Mouse (Mus musculus) megakaryocyte, embryonic 14.5 days (primary cell): ENCODE measurements around the gene Ucma. TPM values are rescaled to one million over a fixed set of nuclear protein-coding genes. Genes with fewer than 3 reads are reported as not detected.

Source experiments
- H3K27me3 ChIP-seq: replicated peaks from 2 replicates; pipeline ENCODE3; 2012; ENCODE audit warnings: inconsistent platforms
- H3K36me3 ChIP-seq: replicated peaks from 2 replicates; pipeline ENCODE3; 2012; ENCODE audit warnings: low read length, inconsistent platforms, mixed read lengths
- H3K4me1 ChIP-seq: 2 replicates; pipeline ENCODE4 v1.6.1; 2012; ENCODE audit warnings: inconsistent platforms
- H3K4me3 ChIP-seq: replicated peaks from 2 replicates; pipeline ENCODE3; 2012; ENCODE audit warnings: moderate library complexity, mild to moderate bottlenecking, inconsistent platforms
- H3K9me3 ChIP-seq: 2 replicates; pipeline ENCODE4 v1.6.1; 2012; ENCODE audit warnings: inconsistent platforms
- FLI1 ChIP-seq: IDR thresholded peaks from 2 replicates; pipeline ENCODE4 v1.6.1; 2012; ENCODE audit warnings: low read length, inconsistent platforms, mixed read lengths
- GATA1 ChIP-seq: IDR thresholded peaks from 3 replicates; pipeline ENCODE4 v1.6.1; 2012; ENCODE audit warnings: mixed read lengths, low read length, inconsistent platforms, borderline replicate concordance
- polyA plus RNA-seq: library from polyadenylated mRNA; stranded (reverse); fragments of >175 nt; gene quantifications from 2 replicates; pipeline ENCODE4 v1.2.3, GENCODE M21; 2012; ENCODE audit warnings: low replicate concordance; ENCODE audit not compliant: insufficient read depth

The Ucma gene
- polyA plus RNA-seq, 1 experiment: not detected

GRCm38 (mm10) chr2:4998905-4999304, 23.0 kb downstream of the Ucma start:
- TF ChIP-seq FLI1 (no peak), GATA1 (no peak)
- Histone ChIP-seq H3K4me3 (no peak overlapping the region), H3K36me3 (peaks cover 98% of the 10 kb centered on the region), H3K27me3 (no peaks in the 10 kb centered on the region), H3K9me3 (no peaks in the 10 kb centered on the region), H3K4me1 (peaks cover 15% of the 10 kb centered on the region)

GRCm38 (mm10) chr2:5001266-5001665, 25.3 kb downstream of the Ucma start:
- H3K4me3 ChIP-seq: no peak overlapping the region
- H3K27me3 ChIP-seq: no peaks in the 10 kb centered on the region
- no peaks in the 10 kb centered on the region for H3K9me3 ChIP-seq
- peaks cover 96% of the 10 kb centered on the region for H3K36me3 ChIP-seq
- peaks cover 15% of the 10 kb centered on the region for H3K4me1 ChIP-seq
- no peak for TF ChIP-seq GATA1
- no peak for TF ChIP-seq FLI1

- Histone ChIP-seq H3K27me3 (no peaks in the 10 kb centered on the region), H3K9me3 (no peaks in the 10 kb centered on the region), H3K4me1 (peaks cover 26% of the 10 kb centered on the region), H3K36me3 (peaks cover 77% of the 10 kb centered on the region), H3K4me3 (no peak overlapping the region)
- no peak for TF ChIP-seq GATA1
- no peak for TF ChIP-seq FLI1
Observed at GRCm38 (mm10) chr2:5007107-5007506, 31.2 kb downstream of the Ucma start.

- TF ChIP-seq FLI1 (no peak), GATA1 (no peak)
Observed at GRCm38 (mm10) chr2:5011898-5012490, 36.1 kb downstream of the Ucma start.

GRCm38 (mm10) chr2:5012491-5013324, 36.8 kb downstream of the Ucma start, which contains the start of gene Mcm10:
Gene Mcm10, minus strand, starts transcription at chr2:5012791.
- H3K4me3 ChIP-seq: peak within 1 kb of the TSS; percentile 94

More at GRCm38 (mm10) chr2:5011898-5012490, 36.1 kb downstream of the Ucma start:
- Histone ChIP-seq H3K27me3 (no peaks in the 10 kb centered on the region), H3K4me3 (peak overlapping the region; percentile 94), H3K4me1 (peaks cover 50% of the 10 kb centered on the region), H3K9me3 (no peaks in the 10 kb centered on the region), H3K36me3 (peaks cover 45% of the 10 kb centered on the region)

GRCm38 (mm10) chr2:5014616-5015015, 38.7 kb downstream of the Ucma start:
- peaks cover 42% of the 10 kb centered on the region for H3K36me3 ChIP-seq
- H3K4me1 ChIP-seq: peaks cover 50% of the 10 kb centered on the region
- H3K9me3 ChIP-seq: no peaks in the 10 kb centered on the region
- TF ChIP-seq GATA1 (no peak), FLI1 (no peak)
- no peak overlapping the region for H3K4me3 ChIP-seq
- no peaks in the 10 kb centered on the region for H3K27me3 ChIP-seq

More at GRCm38 (mm10) chr2:5012491-5013324, 36.8 kb downstream of the Ucma start, which contains the start of gene Mcm10:
- Histone ChIP-seq H3K9me3 (no peaks in the 10 kb centered on the region), H3K36me3 (peaks cover 43% of the 10 kb centered on the region), H3K4me1 (peaks cover 50% of the 10 kb centered on the region), H3K27me3 (no peaks in the 10 kb centered on the region)
- peak; percentile 44; the same call in 1 of the 2 replicates for TF ChIP-seq FLI1
- TF ChIP-seq GATA1: no peak

- H3K27me3 ChIP-seq: no peaks in the 10 kb centered on the region
- no peak overlapping the region for H3K4me3 ChIP-seq
- peaks cover 45% of the 10 kb centered on the region for H3K36me3 ChIP-seq
- H3K4me1 ChIP-seq: peaks cover 47% of the 10 kb centered on the region
- no peak for TF ChIP-seq FLI1
- no peak for TF ChIP-seq GATA1
- H3K9me3 ChIP-seq: no peaks in the 10 kb centered on the region
Observed at GRCm38 (mm10) chr2:5015527-5015926, 39.6 kb downstream of the Ucma start.

- Histone ChIP-seq H3K4me3 (no peak overlapping the region), H3K27me3 (no peaks in the 10 kb centered on the region), H3K9me3 (no peaks in the 10 kb centered on the region), H3K36me3 (peaks cover 54% of the 10 kb centered on the region), H3K4me1 (peaks cover 33% of the 10 kb centered on the region)
- TF ChIP-seq GATA1: no peak
- TF ChIP-seq FLI1: no peak
Observed at GRCm38 (mm10) chr2:5016922-5017321, 41.0 kb downstream of the Ucma start.

GRCm38 (mm10) chr2:5019708-5020107, 43.8 kb downstream of the Ucma start:
- peaks cover 72% of the 10 kb centered on the region for H3K36me3 ChIP-seq

GRCm38 (mm10) chr2:5023275-5023674, 47.4 kb downstream of the Ucma start:
- TF ChIP-seq FLI1 (no peak), GATA1 (no peak)
- Histone ChIP-seq H3K27me3 (no peaks in the 10 kb centered on the region), H3K4me1 (peaks cover 17% of the 10 kb centered on the region), H3K4me3 (no peak overlapping the region), H3K36me3 (peaks cover 89% of the 10 kb centered on the region), H3K9me3 (no peaks in the 10 kb centered on the region)

More at GRCm38 (mm10) chr2:5019708-5020107, 43.8 kb downstream of the Ucma start:
- H3K4me3 ChIP-seq: no peak overlapping the region
- no peak for TF ChIP-seq FLI1
- no peak for TF ChIP-seq GATA1
- H3K9me3 ChIP-seq: no peaks in the 10 kb centered on the region
- peaks cover 20% of the 10 kb centered on the region for H3K4me1 ChIP-seq
- no peaks in the 10 kb centered on the region for H3K27me3 ChIP-seq
